Mouse (Mus musculus) embryo, embryonic 11.5 days (tissue): ENCODE data around the gene Aldh9a1.
"Not testable (repeated sequence)": the region's sequence is repeated elsewhere in the genome, so short reads cannot be mapped to it uniquely, and the experiment has no call there.

Experiments
- DNase-seq: peaks from one replicate; pipeline ENCODE4 v3.0.0-alpha.2; 2012; ENCODE audit warnings: low read depth, low spot score

The Aldh9a1 gene

GRCm38 (mm10) chr1:167349815-167350596 lies at the start of gene Aldh9a1:
Gene Aldh9a1 (plus strand): TSS chr1:167349991.
- DNase-seq, result peak; percentile 80

GRCm38 (mm10) chr1:167300122-167300521 lies 49.7 kb upstream of the Aldh9a1 start:
- DNase-seq, result no peak

GRCm38 (mm10) chr1:167305501-167306137 lies 44.2 kb upstream of the Aldh9a1 start:
- DNase-seq, result no peak

- no peak for DNase-seq
Measured at GRCm38 (mm10) chr1:167306451-167307240, 43.1 kb upstream of the Aldh9a1 start.

- no peak for DNase-seq
Measured at GRCm38 (mm10) chr1:167307674-167308073, 42.1 kb upstream of the Aldh9a1 start.

GRCm38 (mm10) chr1:167308261-167309054 lies 41.3 kb upstream of the Aldh9a1 start, which contains the start of gene Tmco1:
Gene Tmco1 (plus strand): TSS chr1:167308378.
- peak; percentile 93 for DNase-seq

- DNase-seq, result no peak
Measured at GRCm38 (mm10) chr1:167312367-167312766, 37.4 kb upstream of the Aldh9a1 start.

GRCm38 (mm10) chr1:167313220-167313619 lies 36.6 kb upstream of the Aldh9a1 start:
- DNase-seq, result no peak

- no peak for DNase-seq
Measured at GRCm38 (mm10) chr1:167321691-167322090, 28.1 kb upstream of the Aldh9a1 start.

- no peak for DNase-seq
Measured at GRCm38 (mm10) chr1:167328776-167329175, 21.0 kb upstream of the Aldh9a1 start.

GRCm38 (mm10) chr1:167331106-167331505 lies 18.7 kb upstream of the Aldh9a1 start:
- no peak for DNase-seq

- no peak for DNase-seq
Measured at GRCm38 (mm10) chr1:167336398-167336797, 13.4 kb upstream of the Aldh9a1 start.

- peak; percentile 71 for DNase-seq
Measured at GRCm38 (mm10) chr1:167337463-167338095, 12.2 kb upstream of the Aldh9a1 start.

GRCm38 (mm10) chr1:167339177-167339781 lies 10.5 kb upstream of the Aldh9a1 start:
- no peak for DNase-seq

- DNase-seq, result no peak
Measured at GRCm38 (mm10) chr1:167340111-167340787, 9.5 kb upstream of the Aldh9a1 start.

GRCm38 (mm10) chr1:167340910-167341528 lies 8.8 kb upstream of the Aldh9a1 start:
- no peak for DNase-seq

GRCm38 (mm10) chr1:167342831-167343230 lies 7.0 kb upstream of the Aldh9a1 start:
- DNase-seq, result no peak

GRCm38 (mm10) chr1:167345994-167346520 lies 3.7 kb upstream of the Aldh9a1 start:
- DNase-seq, result not testable (repeated sequence)

GRCm38 (mm10) chr1:167349206-167349605 lies 585 bp upstream of the Aldh9a1 start:
- DNase-seq, result not testable (repeated sequence)
